Mouse (Mus musculus) E14TG2a.4 (cell line): ENCODE results near the gene Hspa12b.

Source experiments
- CTCF ChIP-seq: conservative IDR thresholded peaks from 2 replicates; pipeline ENCODE4 v1.5.1; 2014; ENCODE audit warnings: low read length
- NANOG ChIP-seq: IDR thresholded peaks from 2 replicates; pipeline ENCODE4 v1.6.1; 2014; ENCODE audit warnings: borderline replicate concordance, low read length, mixed read lengths

DNA sequence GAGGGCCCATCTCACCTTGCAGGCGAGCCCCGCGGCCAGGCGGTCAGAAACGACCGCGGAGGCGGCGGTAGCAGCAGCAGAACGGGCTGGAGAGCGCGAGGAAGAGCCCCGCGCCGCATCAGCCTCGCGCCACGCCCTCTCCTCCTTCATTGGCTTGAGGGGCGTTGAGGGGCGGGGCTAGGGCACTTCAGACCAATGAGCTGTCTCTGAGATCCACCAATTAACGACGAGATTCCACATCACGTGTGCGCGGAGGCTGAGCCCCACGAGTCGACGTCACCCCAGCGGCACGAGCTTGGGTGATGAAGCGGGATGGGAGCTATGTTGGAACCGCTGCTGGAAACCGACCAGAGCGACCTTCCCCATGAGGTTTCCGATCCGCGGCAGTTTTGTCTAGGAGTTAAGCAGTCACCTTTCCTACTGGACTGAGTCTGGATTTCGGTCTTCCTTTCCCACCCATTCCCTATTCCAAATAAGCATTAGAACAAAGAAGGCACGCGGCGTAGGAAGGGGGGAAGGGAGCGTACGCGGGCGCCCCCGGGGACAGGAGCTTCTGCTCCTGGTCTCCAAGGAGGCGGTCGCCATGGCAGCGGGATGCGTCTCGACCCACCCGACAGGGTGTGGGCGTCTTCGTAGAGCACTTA, 33.0 kb downstream of the Hspa12b start, which contains the start of gene 1700037H04Rik:
- no peak for TF ChIP-seq CTCF
- no peak for TF ChIP-seq NANOG
